Mouse (Mus musculus) liver, embryonic 13.5 days (tissue): ENCODE measurements around the gene Gm4792. TPM values are rescaled to one million over a fixed set of nuclear protein-coding genes. Genes with fewer than 3 reads are reported as not detected.

Source experiments
- ATAC-seq: fragments of 200-750 bp; cut with Nextera tagmentation; 2 replicates; pipeline ENCODE4 v1.8.0; 2017; ENCODE audit warnings: low read depth, mild to moderate bottlenecking, moderate number of reproducible peaks, moderate library complexity
- DNase-seq: peaks from one replicate; pipeline ENCODE4 v3.0.0; 2022
- H3K27ac ChIP-seq: fragments of 300-500 bp; sonication (generic); 2 replicates; pipeline ENCODE4 v1.5.1; 2015; ENCODE audit warnings: moderate library complexity, mild to moderate bottlenecking, inconsistent platforms
- H3K27me3 ChIP-seq: fragments of 300-500 bp; sonication (generic); 2 replicates; pipeline ENCODE4 v1.6.1; 2015; ENCODE audit warnings: mild to moderate bottlenecking, inconsistent platforms
- H3K36me3 ChIP-seq: fragments of 300-500 bp; sonication (generic); 2 replicates; pipeline ENCODE4 v1.6.1; 2015; ENCODE audit warnings: mild to moderate bottlenecking, inconsistent platforms
- H3K4me1 ChIP-seq: fragments of 300-500 bp; sonication (generic); replicated peaks from 2 replicates; pipeline ENCODE4 v1.6.1; 2015; ENCODE audit warnings: inconsistent platforms
- H3K4me2 ChIP-seq: fragments of 300-500 bp; sonication (generic); 2 replicates; pipeline ENCODE4 v1.6.1; 2015; ENCODE audit warnings: inconsistent platforms, mild to moderate bottlenecking, moderate library complexity
- H3K4me3 ChIP-seq: fragments of 300-500 bp; sonication (generic); replicated peaks from 2 replicates; pipeline ENCODE4 v1.5.1; 2015; ENCODE audit warnings: mild to moderate bottlenecking, inconsistent platforms
- H3K9ac ChIP-seq: fragments of 300-500 bp; sonication (generic); 2 replicates; pipeline ENCODE4 v1.6.1; 2015; ENCODE audit warnings: mild to moderate bottlenecking, inconsistent platforms
- H3K9me3 ChIP-seq: fragments of 300-500 bp; sonication (generic); replicated peaks from 2 replicates; pipeline ENCODE4 v1.6.1; 2016; ENCODE audit warnings: inconsistent platforms
- WGBS: fragments of 180-500 bp; shearing (Covaris S2); methylation state at CpG from one replicate; pipeline ENCODE4 v1.1.7; 2015; ENCODE audit not compliant: insufficient replicate concordance; 5-methylcytosine and 5-hydroxymethylcytosine counted together
- polyA plus RNA-seq: library from polyadenylated mRNA; unstranded; fragments of >200 nt; fragmentation: Nextera tagmentation; extraction: Ambion mirVana; gene quantifications from 2 replicates; pipeline ENCODE4 v1.2.1, GENCODE M21; 2015

Gm4792 gene
- polyA plus RNA-seq = not detected in 2 replicates

DNA sequence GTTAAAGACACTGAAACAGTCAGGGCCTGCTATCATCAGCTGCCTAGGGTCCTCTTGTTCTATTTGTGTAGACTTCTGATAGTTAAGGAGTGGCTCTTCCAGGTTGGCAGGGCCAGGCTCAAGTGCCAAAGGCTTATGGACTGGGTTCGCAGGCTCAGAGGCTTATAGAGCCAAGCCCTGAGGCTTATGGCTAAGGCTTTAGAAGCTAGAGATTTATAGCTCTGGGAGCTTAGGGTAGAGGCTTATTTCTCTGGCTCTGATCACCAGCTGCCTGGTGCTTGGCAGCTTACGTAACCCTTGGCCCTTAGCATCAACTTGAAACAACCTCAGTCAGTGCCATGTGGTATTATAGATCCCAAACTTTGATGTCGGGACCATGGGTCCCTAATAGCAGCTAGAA, at the start of gene Gm4792:
Gm4792 (minus strand) TSS at position 233 of the 400 bp plus-strand sequence.
- H3K4me1 ChIP-seq = no peaks in the 10 kb centered on the region
- no peak for ATAC-seq
- H3K36me3 ChIP-seq = no peaks in the 10 kb centered on the region
- 75% methylated on average over 3 of the region's 3 CpGs for WGBS
- no peak for DNase-seq
- no peaks in the 10 kb centered on the region for H3K9me3 ChIP-seq
- H3K4me3 ChIP-seq = no peak within 1 kb of the TSS
- H3K9ac ChIP-seq = no peak within 1 kb of the TSS
- no peak within 1 kb of the TSS for H3K27ac ChIP-seq
- H3K4me2 ChIP-seq = no peak within 1 kb of the TSS
- peaks cover 8% of the 10 kb centered on the region for H3K27me3 ChIP-seq

GRCm38 (mm10) chr10:94347959-94348358, 49.5 kb upstream of the Gm4792 start:
- H3K9me3 ChIP-seq = no peaks in the 10 kb centered on the region
- no peaks in the 10 kb centered on the region for H3K36me3 ChIP-seq
- peaks cover 9% of the 10 kb centered on the region; the same call in 1 of the 2 replicates for H3K4me1 ChIP-seq
- H3K27me3 ChIP-seq = no peaks in the 10 kb centered on the region
- no peak for DNase-seq
- no peak overlapping the region for H3K4me3 ChIP-seq
- ATAC-seq = no peak
- no peak overlapping the region for H3K4me2 ChIP-seq
- WGBS = 86% methylated on average over 10 of the region's 10 CpGs
- H3K27ac ChIP-seq = no peak overlapping the region
- no peak overlapping the region for H3K9ac ChIP-seq

DNA sequence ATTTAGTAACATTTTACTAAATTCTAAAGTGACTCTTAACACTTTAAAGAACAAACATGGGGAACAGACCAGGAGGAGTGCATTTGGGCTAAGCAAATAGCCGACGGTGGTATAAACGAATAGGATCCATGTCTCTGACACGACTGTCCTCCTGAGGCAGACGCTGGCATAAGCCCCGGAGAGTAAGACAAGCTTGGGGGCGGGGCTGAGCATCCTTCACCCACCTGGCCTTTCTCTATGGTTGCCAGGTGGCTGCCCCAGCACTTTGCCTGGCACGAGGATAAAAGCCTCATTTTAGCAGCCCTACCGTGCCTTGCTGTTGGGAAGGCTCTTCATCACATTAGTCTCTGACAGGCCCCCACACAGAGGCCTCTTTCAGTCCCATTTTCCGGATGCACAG, 48.8 kb upstream of the Gm4792 start:
- Histone ChIP-seq H3K4me3 (no peak overlapping the region), H3K27ac (no peak overlapping the region), H3K4me2 (no peak overlapping the region), H3K4me1 (peaks cover 9% of the 10 kb centered on the region; the same call in 1 of the 2 replicates), H3K36me3 (no peaks in the 10 kb centered on the region), H3K27me3 (no peaks in the 10 kb centered on the region), H3K9me3 (no peaks in the 10 kb centered on the region), H3K9ac (no peak overlapping the region)
- ATAC-seq (no peak), DNase-seq (no peak)
- 76% methylated on average over 10 of the region's 10 CpGs for WGBS

- DNase-seq (no peak), ATAC-seq (no peak)
- no peaks in the 10 kb centered on the region for H3K36me3 ChIP-seq
- H3K9ac ChIP-seq = no peak overlapping the region
- H3K4me2 ChIP-seq = no peak overlapping the region
- 70% methylated on average over 7 of the region's 7 CpGs for WGBS
- no peak overlapping the region for H3K4me3 ChIP-seq
- no peaks in the 10 kb centered on the region for H3K27me3 ChIP-seq
- no peak overlapping the region for H3K27ac ChIP-seq
- peaks cover 9% of the 10 kb centered on the region; the same call in 1 of the 2 replicates for H3K4me1 ChIP-seq
- H3K9me3 ChIP-seq = no peaks in the 10 kb centered on the region
Observed at GRCm38 (mm10) chr10:94346596-94346995, 48.1 kb upstream of the Gm4792 start.

- H3K9ac ChIP-seq = no peak overlapping the region
- no peaks in the 10 kb centered on the region for H3K9me3 ChIP-seq
- no peak overlapping the region for H3K4me3 ChIP-seq
- H3K4me2 ChIP-seq = no peak overlapping the region
- peaks cover 9% of the 10 kb centered on the region; the same call in 1 of the 2 replicates for H3K4me1 ChIP-seq
- 48% methylated on average over 7 of the region's 7 CpGs for WGBS
- no peaks in the 10 kb centered on the region for H3K36me3 ChIP-seq
- H3K27ac ChIP-seq = no peak overlapping the region
- ATAC-seq (no peak), DNase-seq (no peak)
- no peaks in the 10 kb centered on the region for H3K27me3 ChIP-seq
Observed at GRCm38 (mm10) chr10:94345509-94346252, 47.2 kb upstream of the Gm4792 start.

DNA sequence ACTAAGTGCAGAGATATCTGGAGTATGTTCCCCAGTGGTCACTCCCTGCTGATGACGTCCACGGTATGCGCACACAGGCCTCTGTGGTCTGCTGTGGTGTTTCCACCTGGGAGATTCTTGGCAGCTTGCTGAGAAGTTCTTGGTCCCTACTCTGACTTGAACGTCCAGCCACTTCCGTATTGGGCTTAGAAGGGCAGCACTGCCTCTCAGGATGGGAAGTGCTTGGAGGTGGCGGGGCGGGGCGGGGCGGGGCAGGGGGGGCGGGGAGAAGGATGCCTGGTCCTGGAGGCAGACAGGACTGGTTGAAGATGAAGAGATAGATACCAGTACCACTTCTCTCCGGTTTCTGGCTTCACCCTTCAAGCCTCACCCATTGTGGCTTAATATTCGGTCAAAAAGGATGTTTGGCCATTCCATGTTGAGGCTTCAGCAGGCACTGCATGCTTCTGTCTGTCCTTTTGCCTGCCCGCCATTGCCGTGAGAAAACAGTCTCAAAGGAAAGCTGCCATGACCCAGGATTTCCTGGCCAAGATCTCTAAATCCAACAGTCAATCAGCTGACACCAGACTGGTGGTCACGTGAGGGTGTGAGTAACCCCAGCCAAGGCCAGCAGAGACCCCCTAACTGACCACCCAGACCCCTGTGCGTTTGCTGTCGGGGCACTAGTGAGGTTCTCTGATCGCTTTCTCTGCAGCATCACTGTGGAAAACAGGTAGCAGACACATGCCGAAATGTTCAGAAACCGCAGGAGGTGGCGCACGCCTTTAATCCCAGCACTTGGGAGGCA, 46.3 kb upstream of the Gm4792 start:
- Histone ChIP-seq H3K27me3 (no peaks in the 10 kb centered on the region), H3K9ac (no peak overlapping the region), H3K4me3 (no peak overlapping the region), H3K4me2 (peak overlapping the region; percentile 34), H3K9me3 (no peaks in the 10 kb centered on the region), H3K4me1 (peaks cover 9% of the 10 kb centered on the region; the same call in 1 of the 2 replicates), H3K36me3 (no peaks in the 10 kb centered on the region), H3K27ac (no peak overlapping the region)
- no peak for DNase-seq
- WGBS = 35% methylated on average over 22 of the region's 22 CpGs
- ATAC-seq = peak; percentile 48; the same call in 1 of the 2 replicates

DNA sequence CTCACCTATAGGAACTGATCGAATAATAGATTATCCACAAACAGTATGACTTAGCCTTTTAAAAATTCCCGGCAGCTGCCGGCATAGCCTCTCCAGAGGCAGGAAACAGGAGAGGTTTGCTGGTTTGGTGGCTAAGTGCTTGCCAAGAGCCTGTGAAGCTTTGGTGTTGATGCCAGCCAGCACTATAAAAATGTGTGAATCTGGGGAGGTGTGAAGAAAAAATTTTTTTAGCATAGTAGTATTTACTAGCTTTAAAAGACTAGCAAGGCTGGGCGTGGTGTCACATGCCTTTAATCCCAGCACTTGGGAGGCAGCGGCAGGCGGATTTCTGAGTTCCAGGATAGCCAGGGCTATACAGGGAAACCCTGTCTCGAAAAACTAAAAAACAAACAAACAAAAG, 45.1 kb upstream of the Gm4792 start:
- ATAC-seq (no peak), DNase-seq (no peak)
- no peaks in the 10 kb centered on the region for H3K36me3 ChIP-seq
- H3K27me3 ChIP-seq = no peaks in the 10 kb centered on the region
- no peak overlapping the region for H3K4me3 ChIP-seq
- no peaks in the 10 kb centered on the region for H3K9me3 ChIP-seq
- H3K9ac ChIP-seq = no peak overlapping the region
- WGBS = 74% methylated on average over 7 of the region's 7 CpGs
- no peak overlapping the region for H3K27ac ChIP-seq
- H3K4me1 ChIP-seq = peaks cover 9% of the 10 kb centered on the region; the same call in 1 of the 2 replicates
- H3K4me2 ChIP-seq = no peak overlapping the region

DNA sequence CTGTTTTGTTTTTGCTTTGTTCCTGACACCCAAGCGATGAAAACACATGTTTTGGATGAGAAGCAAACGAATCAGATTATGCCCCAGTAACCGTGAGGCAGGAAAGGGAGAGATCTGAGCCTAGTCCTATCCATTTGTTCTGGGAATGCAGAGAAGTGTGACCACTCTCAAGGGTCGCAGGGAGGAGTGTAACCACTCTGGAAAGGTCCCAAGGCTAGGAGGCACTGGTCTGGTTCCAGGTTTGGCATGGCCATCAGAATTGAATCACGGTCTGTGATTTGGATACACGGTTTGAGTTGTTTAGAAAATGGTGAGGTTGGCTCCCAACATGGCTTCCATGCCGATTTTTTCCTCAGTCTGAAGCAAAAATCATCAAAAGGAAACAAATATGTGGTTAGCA, 43.8 kb upstream of the Gm4792 start:
- H3K36me3 ChIP-seq = no peaks in the 10 kb centered on the region
- no peaks in the 10 kb centered on the region for H3K9me3 ChIP-seq
- H3K9ac ChIP-seq = no peak overlapping the region
- H3K4me2 ChIP-seq = no peak overlapping the region
- DNase-seq (no peak), ATAC-seq (no peak)
- H3K27ac ChIP-seq = no peak overlapping the region
- H3K4me1 ChIP-seq = peaks cover 9% of the 10 kb centered on the region; the same call in 1 of the 2 replicates
- WGBS = 60% methylated on average over 7 of the region's 7 CpGs
- no peaks in the 10 kb centered on the region for H3K27me3 ChIP-seq
- H3K4me3 ChIP-seq = no peak overlapping the region

- WGBS = 65% methylated on average over 17 of the region's 17 CpGs
- Histone ChIP-seq H3K4me1 (peaks cover 9% of the 10 kb centered on the region; the same call in 1 of the 2 replicates), H3K4me2 (no peak overlapping the region), H3K4me3 (no peak overlapping the region), H3K9me3 (no peaks in the 10 kb centered on the region), H3K27ac (no peak overlapping the region), H3K27me3 (no peaks in the 10 kb centered on the region), H3K36me3 (no peaks in the 10 kb centered on the region), H3K9ac (no peak overlapping the region)
- ATAC-seq (no peak), DNase-seq (no peak)
Observed at GRCm38 (mm10) chr10:94341501-94341900, 43.0 kb upstream of the Gm4792 start.

- H3K4me1 ChIP-seq = no peaks in the 10 kb centered on the region
- 78% methylated on average over 6 of the region's 6 CpGs for WGBS
- no peak overlapping the region for H3K4me2 ChIP-seq
- H3K9ac ChIP-seq = no peak overlapping the region
- no peak overlapping the region for H3K27ac ChIP-seq
- H3K4me3 ChIP-seq = no peak overlapping the region
- no peak for ATAC-seq
- no peaks in the 10 kb centered on the region for H3K27me3 ChIP-seq
- no peaks in the 10 kb centered on the region for H3K36me3 ChIP-seq
- no peaks in the 10 kb centered on the region for H3K9me3 ChIP-seq
- DNase-seq = no peak
Observed at GRCm38 (mm10) chr10:94336071-94336470, 37.6 kb upstream of the Gm4792 start.

- Histone ChIP-seq H3K27ac (no peak overlapping the region), H3K4me1 (no peaks in the 10 kb centered on the region), H3K4me3 (no peak overlapping the region), H3K36me3 (no peaks in the 10 kb centered on the region), H3K27me3 (no peaks in the 10 kb centered on the region), H3K9me3 (no peaks in the 10 kb centered on the region), H3K4me2 (no peak overlapping the region), H3K9ac (no peak overlapping the region)
- DNase-seq (no peak), ATAC-seq (no peak)
- 75% methylated on average over 10 of the region's 10 CpGs for WGBS
Observed at GRCm38 (mm10) chr10:94335047-94335446, 36.5 kb upstream of the Gm4792 start.
